Mouse (Mus musculus): ENCODE results near the gene Gnl2. TPM values are rescaled to one million over a fixed set of nuclear protein-coding genes. Genes with fewer than 3 reads are reported as not detected.

The Gnl2 gene
- polyA plus RNA-seq, 1 experiment = 127 TPM

- no peak for DNase-seq (ENCODE audit: extremely low spot score in 1 of 2, low spot score in 1 of 2)
Measured at GRCm38 (mm10) chr4:125078698-125079097, 62.3 kb downstream of the Gnl2 start.

GRCm38 (mm10) chr4:125084403-125085345, 68.3 kb downstream of the Gnl2 start, which contains the start of gene Meaf6:
Meaf6 (plus strand) TSS chr4:125085134.
- peak; percentile 72 to 94 for DNase-seq (ENCODE audit: extremely low spot score in 1 of 2, low spot score in 1 of 2)

DNA sequence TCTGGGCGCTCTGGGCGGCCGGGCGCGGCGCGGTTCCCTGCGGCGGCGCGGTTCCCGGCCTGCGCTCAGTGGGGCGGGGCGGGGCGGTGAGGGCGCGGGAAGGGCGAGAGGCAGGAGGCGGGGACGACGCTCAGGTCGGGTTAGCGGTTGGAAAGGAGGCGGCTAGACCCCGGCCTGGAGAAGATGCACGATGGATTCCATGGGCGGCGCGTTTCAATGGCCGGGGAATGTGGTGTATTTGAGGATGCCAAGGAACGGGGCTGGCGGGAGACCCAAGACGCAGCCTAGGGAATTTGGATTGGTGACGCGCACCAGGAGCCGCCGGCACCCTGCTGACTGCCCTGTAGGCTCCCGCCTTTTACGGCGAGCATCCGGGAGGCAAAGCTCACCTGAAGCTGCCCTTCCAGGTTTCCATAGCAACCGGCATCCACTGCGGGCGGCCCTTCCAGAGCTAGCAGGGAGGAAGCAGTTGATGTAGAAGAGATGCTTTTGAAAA, 69.0 kb downstream of the Gnl2 start:
- DNase-seq (ENCODE audit: extremely low spot score in 1 of 2, low spot score in 1 of 2) = peak; percentile 58 to 75

- DNase-seq (ENCODE audit: extremely low spot score in 1 of 2, low spot score in 1 of 2) = no peak
Measured at GRCm38 (mm10) chr4:125093031-125093430, 76.6 kb downstream of the Gnl2 start.

GRCm38 (mm10) chr4:125096066-125096465, 79.7 kb downstream of the Gnl2 start:
- DNase-seq (ENCODE audit: extremely low spot score in 1 of 2, low spot score in 1 of 2) = no peak

- no peak for DNase-seq (ENCODE audit: extremely low spot score in 1 of 2, low spot score in 1 of 2)
Measured at GRCm38 (mm10) chr4:125097412-125097811, 81.0 kb downstream of the Gnl2 start.

DNA sequence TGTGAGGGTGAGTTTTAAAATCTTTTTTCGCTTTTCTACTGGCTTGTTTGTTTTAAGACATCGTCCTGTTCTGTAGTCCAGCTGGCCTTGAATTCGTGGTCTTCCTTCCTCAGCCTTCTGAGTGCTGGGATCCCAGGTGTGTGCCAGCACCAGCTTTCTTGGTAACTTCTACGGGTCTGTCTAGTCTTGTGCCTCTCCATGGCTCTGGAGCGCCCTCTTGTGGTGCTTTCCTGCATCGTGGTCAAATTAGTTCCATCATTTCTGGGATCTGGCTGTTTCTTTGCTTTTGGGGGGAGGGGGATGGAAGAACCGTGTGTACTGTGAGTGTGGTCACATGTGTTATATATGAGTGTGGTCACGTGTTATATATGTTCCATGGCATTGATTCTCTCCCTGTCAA, 83.1 kb downstream of the Gnl2 start:
- peak; percentile 52 to 94 for DNase-seq (ENCODE audit: extremely low spot score in 1 of 2, low spot score in 1 of 2)

GRCm38 (mm10) chr4:125101334-125101733, 84.9 kb downstream of the Gnl2 start:
- DNase-seq (ENCODE audit: extremely low spot score in 1 of 2, low spot score in 1 of 2) = peak in 1 of 2 experiments; percentile 21

Other genes with a start within 250 kb of the Gnl2 start
- gene Mtf1, start 214.5 kb upstream of the Gnl2 start, polyA plus RNA-seq (2012; rRNA removed) = 12.9 and 13.2 TPM in 2 replicates
- gene Yrdc, start 165.9 kb upstream of the Gnl2 start, polyA plus RNA-seq (2012; rRNA removed) = 34.5 and 36.8 TPM in 2 replicates
- gene 1110065P20Rik, start 165.4 kb upstream of the Gnl2 start, polyA plus RNA-seq (2012; rRNA removed) = 91.4 and 98.1 TPM in 2 replicates
- gene Maneal, start 154.4 kb upstream of the Gnl2 start, polyA plus RNA-seq (2012; rRNA removed) = 48.7 and 52.5 TPM in 2 replicates
- gene Epha10, start 135.7 kb upstream of the Gnl2 start, polyA plus RNA-seq (2012; rRNA removed) = 49.8 and 50.9 TPM in 2 replicates
- 20.9 and 21.3 TPM in 2 replicates for gene 9930104L06Rik, start 79.5 kb upstream of the Gnl2 start, polyA plus RNA-seq (2012; rRNA removed)
- gene Cdca8, start 77.3 kb upstream of the Gnl2 start, polyA plus RNA-seq (2012; rRNA removed) = 2.0 and 2.6 TPM in 2 replicates
- gene Rspo1, start 30.2 kb upstream of the Gnl2 start, polyA plus RNA-seq (2012; rRNA removed) = 3.6 and 8.3 TPM in 2 replicates
- gene Dnali1, start 49.1 kb downstream of the Gnl2 start, polyA plus RNA-seq (2012; rRNA removed) = 0.42 and 0.44 TPM in 2 replicates
- 11.6 and 12.0 TPM in 2 replicates for gene Snip1, start 50.1 kb downstream of the Gnl2 start, polyA plus RNA-seq (2012; rRNA removed)
- 105 and 111 TPM in 2 replicates for gene Meaf6, start 68.5 kb downstream of the Gnl2 start, polyA plus RNA-seq (2012; rRNA removed)
- gene Zc3h12a, start 111.3 kb downstream of the Gnl2 start, polyA plus RNA-seq (2012; rRNA removed) = 1.3 and 1.6 TPM in 2 replicates

Data from frontal cortex, adult 2 months (tissue).